9 mouse cellular contexts compared by ENCODE assay signal in genomic region chr3:159782222-159782844, GRCm38 (mm10). TPM values are rescaled to one million over a fixed set of nuclear protein-coding genes. Genes with fewer than 3 reads are reported as not detected.
DNase-seq lines count a peak whose midpoint lies in the region; ATAC-seq and TF ChIP-seq lines count a peak whose summit lies in the region.
"Had no signal": no experiment of that assay in that cellular context is flagged by ENCODE, and none has a peak within 500 bp of the region (broad histone marks: within the 10 kb centered on the region; RNA-seq: fewer than 3 reads in every experiment).

No protein-coding gene starts in this region.

- H3K36me3 ChIP-seq in forebrain, embryonic 12.5 days (replicated peaks) = no peaks in the 10 kb centered on the region
- no peaks in the 10 kb centered on the region for H3K36me3 ChIP-seq in limb, embryonic 14.5 days (ENCODE audit: control insufficient read depth, insufficient read depth, low read length)

- 1% methylated on average over 13 of the region's 13 CpGs for WGBS in forebrain, embryonic 12.5 days
- 4% methylated on average over 13 of the region's 13 CpGs for WGBS in limb, embryonic 14.5 days

- no peaks in the 10 kb centered on the region for H3K9me3 ChIP-seq in forebrain, embryonic 12.5 days
- no peaks in the 10 kb centered on the region for H3K9me3 ChIP-seq in limb, embryonic 14.5 days (ENCODE audit: control insufficient read depth, low read length)

- peaks cover 12% of the 10 kb centered on the region for H3K4me1 ChIP-seq in forebrain, embryonic 12.5 days
- H3K4me1 ChIP-seq in limb, embryonic 14.5 days (ENCODE audit: control insufficient read depth, insufficient read depth, low read length) = no peaks in the 10 kb centered on the region

- peaks cover 17% of the 10 kb centered on the region for H3K27me3 ChIP-seq in forebrain, embryonic 12.5 days
- H3K27me3 ChIP-seq in limb, embryonic 14.5 days (ENCODE audit: control insufficient read depth, insufficient read depth, low read length) = no peaks in the 10 kb centered on the region

- no peak overlapping the region for H3K9ac ChIP-seq in forebrain, embryonic 12.5 days
- H3K9ac ChIP-seq in limb, embryonic 14.5 days (ENCODE audit: low read depth, low read length, severe bottlenecking) = no peak overlapping the region

- DNase-seq in cerebellum, postnatal 10 days = peak; percentile 42 to 61
- no peak for DNase-seq in cerebellum, adult 8-10 months
- peak; percentile 35 for DNase-seq in ES-CJ7 (ENCODE audit: low read depth, low spot score)
- no peak for DNase-seq in limb, embryonic 14.5 days (ENCODE audit: low spot score)
- no peak for DNase-seq in frontal cortex, postnatal 25 days (ENCODE audit: low spot score in 2 of 2)
- no peak for DNase-seq in adrenal gland, postnatal 36 days
- DNase-seq: adrenal gland, adult 2 months had no signal

- no peak for TF ChIP-seq POLR2A in limb, embryonic 14.5 days (IDR thresholded peaks at IDR 0.05; ENCODE audit: borderline replicate concordance, extremely low read depth, insufficient read depth, insufficient read length)

- H3K27ac ChIP-seq in forebrain, embryonic 12.5 days = no peak overlapping the region
- no peak overlapping the region for H3K27ac ChIP-seq in limb, embryonic 14.5 days (replicated peaks; ENCODE audit: low read depth, low read length)

- no peak overlapping the region for H3K4me3 ChIP-seq in forebrain, embryonic 12.5 days (replicated peaks)
- no peak overlapping the region for H3K4me3 ChIP-seq in limb, embryonic 14.5 days (replicated peaks; ENCODE audit: low read length)

- peak overlapping the region; percentile 26 for H3K4me2 ChIP-seq in forebrain, embryonic 12.5 days
- peak overlapping the region; percentile 22; the same call in 1 of the 2 replicates for H3K4me2 ChIP-seq in limb, embryonic 14.5 days (replicated peaks; ENCODE audit: low read depth, low read length, severe bottlenecking)

- peak; percentile 86 for ATAC-seq in forebrain, embryonic 12.5 days (ENCODE audit: low FRiP score)
- 0 out of 2 replicates have a peak, but pooled peaks have one; percentile 37 for ATAC-seq in limb, embryonic 14.5 days (ENCODE audit: low FRiP score, low read depth)
- ATAC-seq in erythroid progenitor cell, adult 5-6 weeks (replicated peaks; ENCODE audit: low FRiP score, poor library complexity, severe bottlenecking) = no peak

RNA-seq across cellular contexts. Expression of gene Wls, which starts 57.1 kb away (rescaled TPM):
- polyA plus RNA-seq in forebrain, embryonic 12.5 days (2016; fragmentation: Nextera tagmentation; extraction: Ambion mirVana) = 65.9 and 87.8 TPM in 2 replicates
- 105 and 112 TPM in 2 replicates for polyA plus RNA-seq in limb, embryonic 14.5 days (2012; rRNA removed)
- 185 and 205 TPM in 2 replicates for polyA plus RNA-seq in limb, embryonic 14.5 days (2014; fragmentation: Nextera tagmentation; extraction: Ambion mirVana)
- total RNA-seq in erythroid progenitor cell, adult 5-6 weeks (2015; ENCODE audit: low replicate concordance) = 5.4 and 6.5 TPM in 2 replicates
- 2.0 and 6.7 TPM in 2 replicates for total RNA-seq in erythroid progenitor cell, adult 5-6 weeks (2017; ENCODE audit: low replicate concordance)
- total RNA-seq in adrenal gland, postnatal 36 days (2021) = 10 to 100 TPM; 49.1 to 58.4 TPM

Comparison
In these comparisons a context has a peak if more than half of its experiments do, and no peak if none do; other contexts are left out.
1. DNase-seq: peak in cerebellum, postnatal 10 days (2 of 2) and ES-CJ7 (single experiment); none in cerebellum, adult 8-10 months (single experiment), limb, embryonic 14.5 days (single experiment), frontal cortex, postnatal 25 days (0 of 2) and adrenal gland, postnatal 36 days (0 of 2).
2. RNA of gene Wls, which starts 57.1 kb away (total RNA-seq): 49.1 to 58.4 TPM in adrenal gland, postnatal 36 days; 2.0 to 6.7 TPM in erythroid progenitor cell, adult 5-6 weeks; every median in the first group is over 4 times any median in the second.